Mouse (Mus musculus): ENCODE results near the gene Pagr1b. TPM values are rescaled to one million over a fixed set of nuclear protein-coding genes. Genes with fewer than 3 reads are reported as not detected.
A peak's percentile ranks its signal among the peaks of the same experiment; 100 is the strongest.

Gene Pagr1b
- total and polyA plus RNA-seq, 3 experiments, result 1.3 to 2.0 TPM; not detected in 1

DNA sequence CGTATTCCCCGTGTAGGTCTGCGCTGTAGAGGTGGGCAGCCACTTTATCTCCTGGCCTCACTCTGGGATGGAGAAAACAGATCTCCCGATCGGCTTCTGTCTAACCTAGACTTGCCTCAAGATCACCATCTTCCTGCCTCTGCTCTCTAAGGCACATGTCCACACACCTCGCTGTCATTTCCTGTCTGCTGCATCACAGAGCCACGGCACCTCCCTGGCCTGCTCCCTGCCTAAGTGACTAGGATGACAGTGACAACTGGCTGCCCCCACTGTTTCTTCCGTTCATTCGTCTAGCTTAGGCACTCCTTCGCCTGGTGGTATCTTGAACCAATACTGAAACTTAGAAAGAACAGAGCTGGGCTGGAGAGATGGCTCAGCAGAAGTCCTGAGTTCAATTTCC lies 16.7 kb downstream of the Pagr1b start:
- no peak for DNase-seq

- DNase-seq, result no peak
Observed at GRCm38 (mm10) chr7:126996449-126996848, 19.8 kb downstream of the Pagr1b start.

- DNase-seq, result no peak
Observed at GRCm38 (mm10) chr7:126988816-126989215, 27.5 kb downstream of the Pagr1b start.

GRCm38 (mm10) chr7:126986319-126986718 lies 30.0 kb downstream of the Pagr1b start:
- DNase-seq, result peak; percentile 36

DNA sequence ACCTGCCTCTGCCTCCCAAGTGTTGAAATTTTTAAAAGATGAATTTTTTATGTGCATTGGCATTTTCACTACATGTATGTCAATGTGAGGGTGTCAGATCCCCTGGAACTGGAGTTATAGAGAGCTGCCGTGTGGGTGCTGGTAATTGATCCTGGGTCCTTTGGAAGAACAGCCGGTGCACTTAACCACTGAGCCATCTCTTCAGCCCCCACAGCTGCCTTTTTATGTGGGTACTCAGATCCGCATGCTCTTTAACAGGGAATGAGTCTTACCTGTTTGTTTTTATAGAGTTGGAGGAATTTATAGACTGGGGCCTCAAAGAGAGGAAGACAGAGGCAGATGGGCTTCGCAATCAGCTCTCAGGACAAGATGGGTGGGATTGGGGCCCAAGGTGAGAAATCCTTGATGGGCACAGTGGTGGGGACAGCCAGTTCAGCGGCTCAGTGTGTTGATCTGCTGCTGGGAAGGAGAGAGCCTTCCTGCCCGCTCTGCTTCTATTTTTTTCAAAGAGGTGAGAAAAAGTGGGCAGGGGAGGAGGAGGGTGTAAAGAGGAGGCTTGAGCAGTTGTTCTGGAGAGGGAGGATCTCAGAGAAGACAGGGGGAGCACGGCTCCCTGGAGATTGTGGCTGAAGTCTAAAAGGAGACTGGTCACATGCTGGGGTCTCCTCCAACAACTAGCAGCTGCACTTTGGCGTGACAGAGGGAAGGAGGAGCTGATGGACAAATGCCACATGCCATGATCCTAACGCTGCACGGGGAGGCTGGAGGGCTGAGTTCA lies 31.4 kb downstream of the Pagr1b start:
- no peak for DNase-seq

GRCm38 (mm10) chr7:126983113-126983512 lies 33.2 kb downstream of the Pagr1b start:
- no peak for DNase-seq

- no peak for DNase-seq
Observed at GRCm38 (mm10) chr7:126982054-126982453, 34.2 kb downstream of the Pagr1b start.

DNA sequence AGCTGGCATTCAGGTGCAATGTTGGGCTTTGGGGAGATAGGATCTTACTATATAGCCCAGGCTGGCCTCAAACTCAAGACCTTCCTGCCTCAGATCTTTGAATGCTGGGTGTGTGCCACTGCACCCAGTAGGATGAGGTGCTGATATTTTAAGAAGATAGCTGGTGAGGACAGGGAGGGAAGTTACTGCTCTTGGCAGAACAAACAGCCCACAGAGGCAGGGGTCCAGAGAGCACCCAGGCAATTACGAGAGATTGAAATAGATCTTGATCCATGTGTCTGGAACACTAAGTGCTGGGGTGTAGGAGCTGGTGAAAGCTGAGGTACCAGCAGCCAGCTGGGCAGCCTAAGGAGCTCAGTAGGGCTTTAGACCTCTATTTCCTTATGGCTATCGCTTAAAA lies 34.7 kb downstream of the Pagr1b start:
- no peak for DNase-seq

GRCm38 (mm10) chr7:126978841-126979240 lies 37.4 kb downstream of the Pagr1b start:
- no peak for DNase-seq

DNA sequence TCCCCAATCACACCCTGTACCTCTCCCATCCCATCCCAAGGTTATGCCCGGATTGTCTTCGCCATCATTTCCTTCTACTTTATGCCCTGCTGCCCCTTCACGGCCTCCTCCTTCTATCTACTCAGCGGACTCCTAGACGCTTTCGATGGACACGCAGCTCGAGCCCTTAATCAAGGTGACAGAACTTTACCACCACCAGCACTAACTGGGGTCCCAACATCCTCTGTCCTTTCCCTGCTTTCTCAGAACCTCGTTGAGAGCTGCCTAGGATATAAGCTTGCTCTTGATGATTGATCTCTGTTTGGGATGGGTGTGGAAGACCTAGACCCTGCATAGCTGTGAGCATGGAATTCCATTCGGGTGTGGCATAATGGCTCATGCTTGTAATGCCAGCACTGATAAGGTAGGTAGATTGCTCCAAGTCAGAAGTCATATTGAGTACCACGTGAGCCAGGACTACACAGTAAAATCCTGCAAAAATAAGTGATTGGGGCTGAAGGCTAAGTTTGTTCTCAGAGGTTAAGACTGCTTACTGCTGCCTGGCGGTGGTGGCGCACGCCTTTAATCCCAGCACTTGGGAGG lies 39.3 kb downstream of the Pagr1b start:
- peak; percentile 39 for DNase-seq

DNA sequence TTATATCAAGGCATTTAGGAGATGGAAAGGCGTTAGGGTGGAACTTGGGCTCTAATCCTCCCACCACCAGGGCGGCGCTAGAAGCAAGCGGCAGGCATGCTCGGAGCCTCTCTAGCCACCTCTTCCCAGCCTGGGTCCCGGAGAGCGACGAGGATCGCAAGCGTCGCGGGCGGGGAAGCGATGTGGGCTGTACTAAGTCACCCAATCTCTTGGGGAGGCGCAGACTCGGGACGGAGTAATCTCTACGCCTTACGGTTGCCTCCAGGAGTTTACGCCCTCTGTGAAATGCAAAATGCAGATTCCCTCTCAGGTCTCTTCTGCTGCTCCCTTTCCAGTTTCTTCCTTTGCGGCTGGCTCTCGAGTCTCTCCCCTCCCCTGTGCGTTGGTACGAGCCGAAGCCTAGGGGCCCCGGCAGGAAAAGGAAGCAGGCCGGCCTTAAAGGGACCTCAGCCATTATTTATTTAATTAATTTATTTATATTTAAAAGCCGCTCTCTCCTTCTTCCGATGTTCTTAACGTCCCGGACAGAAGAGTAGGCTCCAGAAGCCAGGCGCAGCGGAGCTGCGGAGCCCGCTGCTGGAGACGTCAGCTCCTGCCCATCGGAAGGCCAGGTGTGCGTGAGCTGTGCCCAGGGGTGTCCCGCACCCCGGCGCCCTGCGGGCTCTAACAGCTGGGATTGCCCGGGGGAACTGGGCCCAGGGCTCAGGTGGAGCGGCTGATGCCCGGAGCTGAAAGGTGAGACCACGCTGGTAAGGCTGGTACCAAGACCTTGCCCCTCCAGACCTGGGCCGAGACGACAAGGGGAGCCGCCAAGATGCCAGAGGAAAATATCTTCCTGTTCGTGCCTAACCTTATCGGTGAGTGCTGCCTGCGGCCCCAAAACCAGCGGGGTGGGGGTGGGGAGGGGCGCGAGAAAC lies 40.1 kb downstream of the Pagr1b start, which contains the start of gene Cdiptos:
Cdiptos (minus strand) TSS at position 149 of the 917 bp plus-strand sequence.
- peak; percentile 96 for DNase-seq

- no peak for DNase-seq
Observed at GRCm38 (mm10) chr7:126975893-126975949, 40.6 kb downstream of the Pagr1b start, which contains the start of gene Cdipt. TSS of gene Cdipt (plus strand) at chr7:126975914.

GRCm38 (mm10) chr7:126975493-126975892 lies 40.8 kb downstream of the Pagr1b start:
- DNase-seq, result no peak

- peak; percentile 79 for DNase-seq
Observed at GRCm38 (mm10) chr7:126967361-126967760, 48.9 kb downstream of the Pagr1b start.

- DNase-seq, result no peak
Observed at GRCm38 (mm10) chr7:126965568-126965967, 50.7 kb downstream of the Pagr1b start.

DNA sequence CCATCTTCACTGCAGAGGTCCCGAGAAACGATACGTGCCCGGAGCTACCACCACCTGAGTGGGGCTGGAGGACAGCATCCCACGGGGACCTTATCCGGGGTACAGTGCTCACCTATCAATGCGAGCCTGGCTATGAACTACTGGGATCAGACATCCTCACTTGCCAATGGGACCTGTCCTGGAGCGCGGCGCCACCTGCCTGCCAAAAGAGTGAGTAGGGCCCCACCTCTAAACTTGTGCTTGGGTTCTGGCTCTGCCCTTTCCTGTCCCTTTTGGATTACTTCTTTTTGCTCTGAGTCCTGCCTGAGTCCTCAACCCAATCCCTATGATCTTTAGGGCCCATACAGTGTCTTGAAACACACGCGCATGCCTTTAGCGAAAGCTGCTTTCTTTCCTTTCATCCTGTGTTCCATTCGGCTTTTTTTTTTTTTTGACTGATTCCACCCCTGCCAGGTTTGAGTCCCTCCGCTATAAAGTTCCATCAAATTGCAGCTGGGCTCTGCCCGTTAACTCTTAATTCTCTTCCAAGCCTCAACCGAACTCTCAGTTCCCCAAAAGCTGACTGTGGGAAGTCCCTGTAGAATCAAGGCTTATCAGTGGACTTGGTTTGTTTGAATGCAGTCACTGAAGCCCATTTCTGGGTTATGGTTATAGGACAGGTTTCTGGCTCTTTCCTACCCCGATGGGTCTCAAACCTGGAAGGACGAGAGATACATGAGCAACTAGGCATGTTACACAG lies 52.6 kb downstream of the Pagr1b start:
- DNase-seq, result peak; percentile 52

DNA sequence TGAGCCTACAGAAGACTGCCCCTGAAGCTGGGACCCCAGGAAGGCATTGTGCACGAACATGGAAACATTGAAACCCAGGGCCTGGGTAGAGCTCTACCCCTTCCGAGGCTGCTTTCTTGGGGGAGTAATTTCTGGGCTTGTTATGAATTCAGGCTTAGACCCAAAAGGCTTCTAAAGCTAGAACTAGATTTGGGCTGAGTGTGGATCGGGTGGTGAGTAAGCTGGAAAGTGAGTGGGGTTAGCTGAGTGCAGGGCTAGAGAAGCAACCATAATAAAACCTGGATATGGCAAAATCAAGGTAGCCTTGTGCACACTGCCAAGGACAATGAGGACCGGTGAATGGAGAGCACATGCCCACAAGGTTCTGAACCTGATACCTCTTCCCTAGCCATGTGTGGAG lies 54.3 kb downstream of the Pagr1b start:
- no peak for DNase-seq

DNA sequence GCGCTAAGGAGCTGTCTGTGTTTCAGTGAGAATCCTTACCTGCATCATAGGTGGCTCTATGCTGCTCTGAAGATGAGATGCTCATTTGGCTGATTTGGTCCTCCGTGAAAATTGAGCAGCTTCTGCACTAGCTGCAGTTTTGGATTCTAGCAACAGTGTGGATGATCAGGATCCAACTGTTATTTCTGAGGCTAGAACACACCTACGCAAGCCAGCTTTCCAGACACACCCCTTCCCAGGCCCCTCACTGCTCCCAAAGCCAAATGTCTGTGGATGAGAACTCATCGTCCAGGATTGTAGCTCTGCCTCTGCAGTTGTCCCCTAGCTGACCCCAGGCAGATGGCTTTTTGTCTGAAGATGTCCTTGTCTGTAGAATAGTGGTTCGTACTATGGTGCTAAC lies 55.2 kb downstream of the Pagr1b start:
- no peak for DNase-seq

DNA sequence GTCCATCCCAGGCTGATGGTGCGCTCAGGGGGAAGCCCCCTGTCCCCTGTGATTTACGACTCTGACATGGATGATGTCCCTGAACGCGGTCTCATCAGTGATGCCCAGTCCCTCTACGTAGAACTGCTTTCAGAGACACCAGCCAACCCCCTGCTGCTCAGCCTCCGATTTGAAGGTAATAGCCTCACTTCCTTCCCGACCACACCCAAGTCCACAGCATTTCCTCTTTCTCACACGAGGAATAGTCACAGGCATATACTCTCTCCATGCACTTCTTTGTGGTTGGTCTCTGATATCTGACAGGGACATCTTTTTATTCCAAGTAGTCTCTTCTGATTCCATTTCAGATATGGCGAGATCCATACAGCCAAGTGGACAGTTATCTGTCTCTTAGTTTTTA lies 56.5 kb downstream of the Pagr1b start:
- no peak for DNase-seq

- no peak for DNase-seq
Observed at GRCm38 (mm10) chr7:126955125-126955524, 61.2 kb downstream of the Pagr1b start.

DNA sequence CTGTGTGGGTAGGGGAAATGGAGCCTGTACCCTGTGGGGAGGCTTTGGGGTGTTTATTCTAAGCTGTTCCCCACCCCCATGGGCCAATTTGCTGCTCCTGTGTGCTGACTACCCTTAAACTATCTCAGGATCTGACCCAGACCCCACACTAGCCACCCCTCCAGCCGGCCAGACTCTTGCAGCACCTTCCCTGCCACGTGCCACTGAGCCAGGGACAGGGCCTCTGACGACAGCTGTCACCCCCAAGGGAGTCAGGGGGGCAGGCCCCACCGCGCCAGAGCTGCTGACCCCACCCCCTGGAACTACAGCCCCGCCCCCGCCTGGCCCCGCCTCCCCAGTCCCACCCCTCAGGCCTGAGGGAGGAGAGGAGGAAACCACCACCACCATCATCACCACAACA lies 63.6 kb downstream of the Pagr1b start:
- no peak for DNase-seq

DNA sequence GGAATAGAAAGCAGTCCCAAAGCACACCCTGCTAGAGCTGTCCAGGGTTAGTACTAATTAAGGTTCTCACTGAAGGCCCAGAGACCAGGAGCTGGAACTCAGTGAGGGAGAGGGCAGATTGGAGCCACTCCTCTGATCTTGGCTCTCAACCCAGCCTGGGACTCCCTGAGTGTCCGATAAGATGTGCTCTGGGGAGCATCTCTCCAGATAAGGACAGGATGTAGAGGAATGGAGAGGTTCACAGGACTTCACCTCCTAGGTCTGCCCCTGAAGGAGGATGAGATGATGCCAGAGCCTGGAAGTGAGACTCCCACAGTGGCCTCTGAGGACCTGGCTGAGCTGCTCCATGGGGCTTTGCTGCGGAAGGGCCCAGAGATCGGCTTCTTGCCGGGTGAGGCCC lies 64.5 kb downstream of the Pagr1b start:
- no peak for DNase-seq
